Mouse (Mus musculus) E14TG2a.4 (cell line): ENCODE data around the gene Tex12.

Source experiments
- H3K27me3 ChIP-seq: 2 replicates; pipeline ENCODE4 v1.6.1; 2014; ENCODE audit warnings: low read length, control low read depth; ENCODE audit not compliant: insufficient read depth
- H3K36me3 ChIP-seq: 2 replicates; pipeline ENCODE4 v1.6.1; 2014; ENCODE audit warnings: low read length, control low read depth; ENCODE audit not compliant: insufficient read depth
- H3K4me1 ChIP-seq: replicated peaks from 2 replicates; pipeline ENCODE4 v1.6.1; 2014; ENCODE audit warnings: low read depth, low read length, control low read depth
- H3K4me3 ChIP-seq: replicated peaks from 2 replicates; pipeline ENCODE4 v1.5.1; 2014; ENCODE audit warnings: mild to moderate bottlenecking, low read length
- H3K9me3 ChIP-seq: 2 replicates; pipeline ENCODE4 v1.6.1; 2014; ENCODE audit warnings: low read length, control low read depth
- CTCF ChIP-seq: conservative IDR thresholded peaks from 2 replicates; pipeline ENCODE4 v1.5.1; 2014; ENCODE audit warnings: low read length
- NANOG ChIP-seq: IDR thresholded peaks from 2 replicates; pipeline ENCODE4 v1.6.1; 2014; ENCODE audit warnings: borderline replicate concordance, low read length, mixed read lengths
- POU5F1 ChIP-seq: IDR thresholded peaks from 2 replicates; pipeline ENCODE4 v1.6.1; 2014; ENCODE audit warnings: low read length, borderline replicate concordance

Tex12 gene

DNA sequence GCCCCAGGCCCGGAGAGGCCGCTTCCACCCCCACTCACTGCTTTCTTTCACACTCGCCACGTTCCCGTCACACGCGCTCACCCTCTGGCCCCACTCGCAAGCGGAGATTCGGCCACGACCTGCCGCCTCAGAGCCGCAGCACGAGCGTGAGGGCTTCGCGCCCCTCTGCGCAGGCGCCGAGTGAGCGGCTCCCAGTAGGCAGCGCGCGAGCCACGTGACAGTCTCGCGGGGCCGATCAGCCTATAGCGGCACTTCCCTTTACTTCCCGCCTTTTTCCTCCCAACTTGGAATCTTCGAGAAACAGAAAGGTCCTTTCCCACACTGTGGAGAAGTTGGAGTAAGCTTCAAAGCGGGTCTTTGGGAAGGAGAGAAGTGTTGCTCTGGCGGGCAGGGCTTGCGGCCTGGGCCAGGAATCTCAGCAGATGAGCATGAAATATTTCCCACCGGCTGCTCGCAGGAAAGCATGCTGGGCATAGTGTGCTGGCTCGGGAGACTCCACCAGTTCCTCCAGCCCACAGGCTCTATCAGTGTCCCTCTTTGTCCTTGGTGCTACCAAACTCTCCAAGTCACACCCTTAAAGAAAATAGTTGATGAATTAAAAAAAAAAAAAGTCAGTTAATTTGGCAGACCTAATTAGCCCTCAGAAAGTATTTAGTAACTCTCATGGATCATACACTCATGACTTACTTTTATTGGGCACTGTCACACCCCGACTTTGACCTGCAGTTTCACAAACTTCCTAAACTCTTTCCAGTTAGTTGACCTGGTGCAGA lies at the start of gene Tex12:
Tex12 (minus strand) TSS at position 181 of the 773 bp plus-strand sequence.
- Histone ChIP-seq H3K9me3 (peaks cover 7% of the 10 kb centered on the region), H3K27me3 (peaks cover 32% of the 10 kb centered on the region), H3K4me1 (no peaks in the 10 kb centered on the region), H3K36me3 (no peaks in the 10 kb centered on the region), H3K4me3 (peak within 1 kb of the TSS; percentile 51; the same call in 1 of the 2 replicates)
- TF ChIP-seq NANOG (no peak), CTCF (no peak), POU5F1 (no peak)

DNA sequence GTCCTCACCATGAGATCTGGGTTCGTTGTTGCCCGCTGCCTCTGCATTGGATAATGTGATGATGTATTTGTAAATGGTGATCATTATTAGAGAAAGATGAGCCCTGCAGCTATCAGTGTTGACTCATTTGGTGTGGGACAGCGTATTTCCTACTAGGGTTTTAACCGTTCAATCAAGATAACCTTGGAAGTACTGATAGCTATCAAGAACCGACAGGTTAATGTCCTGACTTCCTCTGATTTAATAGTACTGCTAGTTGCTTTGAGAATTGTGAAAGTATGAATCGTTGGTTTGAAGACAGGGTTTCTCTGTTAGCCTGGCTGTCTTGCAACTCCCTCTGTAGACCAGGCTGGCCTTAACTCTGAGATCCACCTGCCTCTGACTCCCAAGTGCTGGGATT lies 43.2 kb upstream of the Tex12 start:
- H3K4me3 ChIP-seq: peak overlapping the region; percentile 96
- no peaks in the 10 kb centered on the region for H3K27me3 ChIP-seq
- peaks cover 42% of the 10 kb centered on the region for H3K4me1 ChIP-seq
- peaks cover 69% of the 10 kb centered on the region for H3K36me3 ChIP-seq
- TF ChIP-seq POU5F1 (no peak), CTCF (no peak), NANOG (no peak)
- H3K9me3 ChIP-seq: no peaks in the 10 kb centered on the region

DNA sequence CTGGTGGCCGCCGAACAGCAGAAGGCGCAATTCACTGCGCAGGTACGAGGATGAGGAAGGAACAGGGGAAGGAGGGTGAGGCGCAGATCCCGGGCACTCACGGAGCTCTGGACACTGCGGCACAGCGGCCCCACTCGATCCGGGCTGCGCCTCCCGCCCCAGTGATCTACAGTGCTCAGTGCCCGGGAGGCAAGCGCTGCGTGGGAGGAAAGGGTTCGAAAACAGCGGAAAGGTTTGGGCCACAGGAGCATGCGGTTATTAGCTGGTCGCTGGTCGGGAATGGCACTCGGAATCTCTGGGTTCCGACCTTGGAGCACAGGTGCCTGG lies 42.8 kb upstream of the Tex12 start:
- H3K4me3 ChIP-seq: peak overlapping the region; percentile 96
- no peaks in the 10 kb centered on the region for H3K27me3 ChIP-seq
- TF ChIP-seq CTCF: no peak
- TF ChIP-seq POU5F1: no peak
- no peak for TF ChIP-seq NANOG
- H3K4me1 ChIP-seq: peaks cover 42% of the 10 kb centered on the region
- H3K9me3 ChIP-seq: no peaks in the 10 kb centered on the region
- H3K36me3 ChIP-seq: peaks cover 69% of the 10 kb centered on the region

GRCm38 (mm10) chr9:50603189-50603997 lies 42.3 kb upstream of the Tex12 start, which contains the start of the genes Sdhd and Timm8b:
Gene Sdhd, minus strand, starts transcription at chr9:50603812.
Gene Timm8b, plus strand, starts transcription at chr9:50603910.
- TF ChIP-seq NANOG: 0 out of 2 replicates have a peak, but pooled peaks have one; percentile 7
- no peak for TF ChIP-seq CTCF
- no peaks in the 10 kb centered on the region for H3K9me3 ChIP-seq
- no peaks in the 10 kb centered on the region for H3K27me3 ChIP-seq
- peak within 1 kb of the TSS; percentile 96 for H3K4me3 ChIP-seq
- H3K4me1 ChIP-seq: peaks cover 46% of the 10 kb centered on the region
- peaks cover 69% of the 10 kb centered on the region for H3K36me3 ChIP-seq

GRCm38 (mm10) chr9:50602055-50602845 lies 41.1 kb upstream of the Tex12 start:
- peaks cover 69% of the 10 kb centered on the region for H3K36me3 ChIP-seq
- TF ChIP-seq POU5F1 (no peak), NANOG (no peak), CTCF (no peak)
- no peaks in the 10 kb centered on the region for H3K27me3 ChIP-seq
- peaks cover 46% of the 10 kb centered on the region for H3K4me1 ChIP-seq
- no peaks in the 10 kb centered on the region for H3K9me3 ChIP-seq
- peak overlapping the region; percentile 96 for H3K4me3 ChIP-seq

- Histone ChIP-seq H3K27me3 (no peaks in the 10 kb centered on the region), H3K36me3 (peaks cover 69% of the 10 kb centered on the region), H3K4me3 (peak overlapping the region; percentile 96; the same call in 1 of the 2 replicates), H3K4me1 (peaks cover 46% of the 10 kb centered on the region), H3K9me3 (no peaks in the 10 kb centered on the region)
- TF ChIP-seq CTCF (no peak), NANOG (no peak), POU5F1 (no peak)
Measured at GRCm38 (mm10) chr9:50601536-50601935, 40.4 kb upstream of the Tex12 start.

DNA sequence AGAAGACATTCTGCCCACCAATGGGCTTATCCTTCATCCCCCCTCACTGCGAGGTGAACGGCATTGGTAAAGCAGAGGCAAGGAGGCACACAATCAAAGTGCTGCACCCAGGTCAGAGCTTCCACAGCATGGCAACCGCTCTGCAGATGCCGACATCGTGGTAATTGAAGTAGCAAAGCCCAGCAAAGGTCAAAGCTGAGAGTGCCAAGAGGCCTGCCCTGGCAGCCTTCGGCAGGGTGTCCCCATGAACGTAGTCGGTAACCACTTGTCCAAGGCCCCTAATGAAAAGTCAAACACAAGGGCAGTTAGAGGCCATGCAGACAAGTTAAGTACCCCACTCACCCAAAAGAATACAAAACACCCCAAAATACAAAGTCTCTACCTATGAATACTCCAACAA lies 35.8 kb upstream of the Tex12 start:
- TF ChIP-seq CTCF: no peak
- TF ChIP-seq POU5F1: no peak
- no peak for TF ChIP-seq NANOG
- H3K4me1 ChIP-seq: peaks cover 29% of the 10 kb centered on the region
- no peak overlapping the region for H3K4me3 ChIP-seq
- no peaks in the 10 kb centered on the region for H3K27me3 ChIP-seq
- H3K9me3 ChIP-seq: no peaks in the 10 kb centered on the region
- H3K36me3 ChIP-seq: peaks cover 68% of the 10 kb centered on the region

DNA sequence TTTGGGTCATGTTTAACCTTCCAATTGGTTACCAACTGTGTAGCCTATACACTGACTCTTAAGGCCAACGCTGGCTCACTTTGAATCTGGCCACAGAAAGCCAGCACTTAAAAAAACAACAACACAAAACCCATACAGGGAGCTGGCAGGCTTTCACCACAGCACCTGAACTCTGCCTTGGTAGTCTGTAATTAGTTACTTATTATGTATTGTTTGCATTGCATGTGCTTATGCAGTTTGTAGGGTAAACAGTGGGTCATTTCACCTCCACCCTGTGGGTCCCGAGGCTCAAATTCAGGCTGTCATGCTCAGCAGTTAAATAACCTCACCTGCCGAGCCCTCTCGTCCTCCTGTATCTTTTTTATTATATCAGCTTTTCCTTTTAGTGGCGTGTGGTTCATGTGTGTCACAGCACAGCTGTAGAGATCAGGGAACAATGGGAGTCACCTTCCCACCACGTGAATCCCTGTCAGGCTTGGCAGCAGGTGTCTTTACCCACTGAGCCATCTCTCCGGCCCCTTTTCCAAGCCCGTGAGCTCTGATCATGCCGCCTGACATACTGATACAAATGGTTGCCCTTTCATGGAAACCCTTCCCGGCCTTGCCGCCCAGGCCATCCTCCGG lies 33.8 kb upstream of the Tex12 start:
- no peak for TF ChIP-seq NANOG
- no peak for TF ChIP-seq POU5F1
- TF ChIP-seq CTCF: no peak
- H3K27me3 ChIP-seq: peaks cover 3% of the 10 kb centered on the region; the same call in 1 of the 2 replicates

More for the DNA sequence above, 33.8 kb upstream of the Tex12 start:
- Histone ChIP-seq H3K4me3 (no peak overlapping the region), H3K9me3 (no peaks in the 10 kb centered on the region), H3K36me3 (peaks cover 49% of the 10 kb centered on the region), H3K4me1 (peaks cover 11% of the 10 kb centered on the region; the same call in 1 of the 2 replicates)
